Mouse (Mus musculus): Measurements from ENCODE around the gene Pitpnm3.

Pitpnm3 gene

DNA sequence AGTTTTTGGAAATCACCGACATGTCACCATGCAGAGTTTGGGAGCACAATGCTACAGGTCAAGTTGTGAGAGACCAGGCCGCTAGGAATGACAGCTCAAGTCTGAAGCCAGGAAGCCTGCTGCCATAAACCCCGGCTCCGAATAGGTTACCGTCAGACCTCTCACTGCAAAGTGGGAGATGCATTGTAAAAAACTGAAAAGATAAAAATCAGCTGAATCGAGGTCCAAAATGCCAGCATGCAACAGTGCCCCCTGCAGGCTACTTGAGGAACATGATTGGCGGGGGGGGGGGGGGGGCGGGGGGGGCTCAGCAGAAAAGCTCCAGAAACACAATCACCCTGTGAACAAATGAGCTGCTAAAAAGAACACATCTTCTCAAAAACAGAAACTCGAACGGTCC, 112.0 kb downstream of the Pitpnm3 start:
- in situ Hi-C loops (cut with MseI, MboI) = loop anchor here in 1 of 2 experiments (5.0 kb wide), 1 partner anchor 36 kb away; no protein-coding TSS in a partner anchor

DNA sequence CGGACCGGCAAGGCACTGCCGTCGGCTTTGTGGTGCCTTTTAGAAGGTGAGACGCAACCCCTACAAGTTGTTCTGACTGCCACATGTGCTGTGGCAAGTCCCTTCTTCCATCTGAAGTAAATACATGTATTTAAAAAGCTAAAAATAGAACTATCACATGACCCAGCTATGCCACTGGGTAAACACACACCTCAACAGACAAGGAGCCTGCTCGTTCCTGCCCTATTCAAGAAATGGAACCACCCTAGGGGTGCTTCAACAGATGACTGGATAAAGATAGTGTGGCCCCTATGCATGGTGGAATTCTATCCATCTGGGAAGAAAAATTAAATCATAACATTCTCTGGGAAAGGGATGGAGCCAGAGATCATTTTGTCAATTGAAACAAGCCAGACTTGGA, 112.8 kb downstream of the Pitpnm3 start:
- in situ Hi-C loops (cut with MseI, MboI) = loop anchor here in 1 of 2 experiments (5.0 kb wide), 1 partner anchor 36 kb away; no protein-coding TSS in a partner anchor

DNA sequence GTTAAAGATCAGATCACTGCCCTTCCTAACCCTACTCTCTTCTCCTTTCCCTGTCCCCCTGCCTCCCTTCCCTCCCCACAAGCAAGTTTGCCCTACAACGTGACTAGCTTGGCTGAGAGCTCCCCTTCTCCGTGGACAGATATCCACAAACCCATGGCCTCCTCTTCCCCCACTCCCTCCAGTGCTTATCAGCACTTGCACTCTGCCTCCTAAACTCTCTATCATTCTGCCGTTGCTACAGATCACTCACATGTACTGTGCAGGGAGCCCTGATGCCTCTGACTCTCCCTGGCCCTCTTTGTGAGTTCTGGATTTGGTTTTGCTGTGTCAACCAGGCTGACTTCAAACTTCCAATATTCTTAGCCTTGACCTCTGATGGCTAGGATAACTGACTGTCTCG, 114.6 kb downstream of the Pitpnm3 start:
- in situ Hi-C loops (cut with MseI, MboI) = loop anchor here in 1 of 2 experiments (5.0 kb wide), 1 partner anchor 34 kb away; no protein-coding TSS in a partner anchor

DNA sequence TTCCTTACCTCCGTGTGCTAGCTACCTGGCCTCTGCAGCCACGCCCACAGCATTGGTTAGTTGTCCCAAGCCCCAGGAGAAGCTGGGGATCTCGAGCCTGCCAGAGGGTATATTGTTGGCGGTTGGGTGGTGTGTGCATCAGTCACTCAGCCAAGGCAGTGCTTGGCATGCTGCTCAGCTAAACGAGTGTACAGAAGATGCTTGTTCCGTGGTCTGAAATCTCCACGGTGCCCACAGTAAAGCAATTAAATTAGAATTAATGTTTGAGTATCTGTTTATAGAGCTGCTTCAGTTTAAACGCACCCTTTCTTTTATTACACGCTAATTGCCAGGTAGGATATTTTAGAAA, 118.4 kb downstream of the Pitpnm3 start:
- in situ Hi-C loops (cut with MseI, MboI) = no loop called here

DNA sequence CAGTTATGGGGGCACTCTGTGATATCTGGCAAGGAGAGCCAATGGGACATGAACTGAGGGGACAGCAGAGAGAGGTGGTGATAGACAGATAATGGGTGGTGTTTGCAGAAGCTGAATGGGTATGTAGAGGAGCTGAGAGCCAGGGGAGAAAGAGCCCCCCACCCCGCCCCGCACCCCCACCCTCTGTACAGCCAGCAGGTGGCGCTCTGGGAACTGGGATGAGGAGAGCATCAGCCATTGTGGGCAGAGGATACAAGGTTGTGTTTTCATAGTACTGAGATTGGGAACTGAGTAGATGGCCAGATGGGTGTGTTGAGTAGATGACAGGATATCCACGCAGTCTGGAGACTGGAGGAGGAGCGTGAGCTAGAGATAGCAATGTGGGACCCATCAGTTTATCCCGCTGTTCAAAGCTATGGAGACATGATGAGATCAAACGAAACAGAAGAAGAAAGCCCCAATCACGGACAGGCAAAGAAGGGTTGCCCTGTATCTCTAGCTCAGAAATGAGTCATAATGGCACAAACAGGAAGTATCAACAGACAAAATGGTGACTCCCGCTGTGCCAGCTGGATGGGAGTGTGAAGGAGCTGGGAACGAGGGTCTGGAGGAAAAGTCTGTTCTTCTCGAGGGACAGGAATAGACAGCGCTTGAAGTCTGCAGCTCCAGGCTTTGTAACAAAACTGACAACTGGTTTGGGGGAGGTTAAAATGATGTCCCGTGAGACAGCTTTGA, 118.9 kb downstream of the Pitpnm3 start:
- in situ Hi-C loops (cut with MseI, MboI) = no loop called here

DNA sequence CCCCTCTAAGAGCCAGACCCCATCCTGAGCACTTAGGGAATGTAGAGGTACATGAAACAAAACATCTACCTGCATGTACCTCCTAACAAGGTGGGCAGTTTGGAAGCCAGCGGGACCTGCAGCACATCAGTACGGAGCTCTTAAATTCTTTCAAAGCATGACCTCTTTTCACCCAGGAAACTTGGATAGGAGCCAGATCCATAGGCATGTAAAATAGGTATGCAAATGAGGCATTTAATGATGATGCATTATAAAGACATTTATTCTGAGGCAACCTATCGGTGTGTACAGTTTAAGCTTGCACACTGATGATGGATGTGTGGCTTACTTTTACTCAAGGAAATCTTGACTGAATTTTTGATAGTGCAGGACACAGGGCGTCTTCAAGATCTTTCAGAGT, 120.9 kb downstream of the Pitpnm3 start:
- in situ Hi-C loops (cut with MseI, MboI) = no loop called here

DNA sequence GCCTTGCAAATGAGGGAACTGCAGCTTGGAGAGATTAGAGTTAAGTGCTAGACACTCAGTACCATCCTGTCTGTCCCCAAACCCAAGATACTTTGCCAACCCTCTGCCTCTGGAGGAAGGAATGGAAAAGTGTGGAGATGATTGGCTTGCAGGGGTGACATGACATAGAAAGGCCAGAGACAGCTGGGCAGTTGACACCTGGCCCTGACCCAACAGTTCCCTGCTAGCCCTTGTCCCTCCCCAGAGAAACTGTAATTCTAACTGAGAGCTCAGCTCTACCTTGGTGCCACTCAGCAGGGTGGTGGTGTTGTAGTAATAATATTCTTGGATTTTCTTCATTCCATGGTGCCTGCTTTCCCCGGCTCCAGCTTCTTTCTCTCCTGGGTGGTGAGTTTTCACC, 123.6 kb downstream of the Pitpnm3 start:
- in situ Hi-C loops (cut with MseI, MboI) = no loop called here

DNA sequence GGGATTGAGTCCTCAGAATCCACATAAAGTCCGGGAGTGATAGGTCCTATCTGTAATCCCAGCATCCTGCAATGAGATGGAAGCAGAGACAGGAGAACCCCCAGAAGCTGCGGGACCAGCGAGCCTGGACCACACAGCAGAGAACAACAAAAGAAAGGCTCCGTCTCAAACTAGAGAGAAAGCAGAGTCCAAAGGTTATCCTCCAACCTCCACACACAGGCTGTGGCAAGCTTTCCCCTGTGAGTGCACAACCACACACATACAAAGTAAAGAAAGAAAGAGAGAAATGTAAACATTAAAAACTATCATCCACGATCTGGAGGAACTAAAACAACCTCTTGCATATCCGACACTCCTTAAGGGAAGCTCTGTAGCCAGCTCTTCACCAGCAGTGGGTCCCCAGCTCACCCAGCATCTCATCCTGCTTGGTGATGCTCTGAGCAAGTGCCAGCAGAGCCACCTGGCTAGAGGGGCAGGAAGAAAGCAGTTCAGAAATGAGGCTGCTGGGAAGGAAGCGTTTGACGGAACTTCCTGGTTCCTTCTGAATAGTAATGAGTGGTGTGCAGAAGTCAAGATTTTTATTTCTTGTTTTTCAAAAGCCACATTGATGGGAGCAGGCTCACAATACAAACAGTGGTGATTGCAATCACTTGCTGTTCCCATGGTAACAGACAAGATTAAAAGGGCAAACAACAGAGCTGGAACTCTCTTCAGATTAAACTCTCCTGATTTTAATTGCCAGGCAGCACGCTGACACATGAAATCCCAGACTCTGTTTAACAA, 124.4 kb downstream of the Pitpnm3 start:
- in situ Hi-C loops (cut with MseI, MboI) = no loop called here

DNA sequence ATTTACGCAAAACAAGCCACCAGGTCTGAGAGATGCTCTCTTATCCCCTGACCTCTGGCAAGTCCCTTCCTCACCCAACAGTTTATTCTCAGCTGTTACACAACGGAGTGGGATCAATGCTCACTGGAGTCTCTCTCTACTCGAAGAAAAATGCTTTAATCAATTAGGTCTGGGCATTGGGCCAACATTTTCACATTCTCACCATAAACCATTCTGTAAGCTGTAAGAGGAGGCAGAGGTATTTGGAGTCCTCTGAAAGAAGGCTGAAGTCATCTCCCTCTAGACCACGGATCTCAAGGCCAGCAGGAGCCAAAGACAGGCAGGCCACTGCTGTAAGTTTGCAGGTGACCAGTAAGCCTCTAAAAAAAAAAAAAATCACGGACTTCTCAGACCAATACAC, 125.2 kb downstream of the Pitpnm3 start:
- in situ Hi-C loops (cut with MseI, MboI) = no loop called here

DNA sequence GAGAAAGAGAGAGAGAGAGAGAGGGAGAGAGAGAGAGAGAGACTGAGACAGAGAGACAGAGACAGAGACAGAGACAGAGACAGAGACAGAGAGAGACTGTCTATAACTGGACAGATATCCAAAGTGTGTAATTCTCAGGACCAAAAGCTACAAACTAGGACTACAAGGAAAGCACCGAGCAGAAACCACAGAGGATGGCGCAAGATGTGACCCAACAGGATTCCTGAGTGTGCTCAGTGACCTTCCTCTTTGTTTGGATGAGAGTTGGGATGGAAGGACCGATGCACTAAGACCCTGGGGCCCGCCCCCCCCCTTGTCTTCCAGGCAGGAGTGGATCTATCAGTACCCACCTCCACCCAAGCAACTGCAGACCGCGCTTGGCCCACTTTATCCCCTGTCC, 130.0 kb downstream of the Pitpnm3 start:
- in situ Hi-C loops (cut with MseI, MboI) = no loop called here

DNA sequence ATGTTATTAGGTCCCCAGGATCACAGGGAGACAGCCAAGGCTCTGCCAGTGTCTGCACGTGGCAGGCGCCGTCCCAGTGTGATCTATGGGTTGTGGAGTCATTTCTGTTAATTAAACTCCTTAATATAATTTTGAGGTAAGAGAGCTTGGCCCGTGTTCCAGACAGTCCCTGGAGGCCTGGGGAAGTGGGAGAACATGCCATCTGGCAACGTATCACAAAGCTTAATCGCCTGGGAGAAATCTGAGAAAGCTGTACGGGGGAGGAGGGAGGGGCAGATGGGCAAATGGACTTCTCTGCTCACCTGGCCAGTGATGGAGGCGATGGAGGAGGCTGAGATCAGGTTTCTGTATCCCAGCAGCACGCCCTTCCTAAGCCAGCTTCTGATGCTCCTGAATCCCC, 132.4 kb downstream of the Pitpnm3 start:
- in situ Hi-C loops (cut with MseI, MboI) = no loop called here

DNA sequence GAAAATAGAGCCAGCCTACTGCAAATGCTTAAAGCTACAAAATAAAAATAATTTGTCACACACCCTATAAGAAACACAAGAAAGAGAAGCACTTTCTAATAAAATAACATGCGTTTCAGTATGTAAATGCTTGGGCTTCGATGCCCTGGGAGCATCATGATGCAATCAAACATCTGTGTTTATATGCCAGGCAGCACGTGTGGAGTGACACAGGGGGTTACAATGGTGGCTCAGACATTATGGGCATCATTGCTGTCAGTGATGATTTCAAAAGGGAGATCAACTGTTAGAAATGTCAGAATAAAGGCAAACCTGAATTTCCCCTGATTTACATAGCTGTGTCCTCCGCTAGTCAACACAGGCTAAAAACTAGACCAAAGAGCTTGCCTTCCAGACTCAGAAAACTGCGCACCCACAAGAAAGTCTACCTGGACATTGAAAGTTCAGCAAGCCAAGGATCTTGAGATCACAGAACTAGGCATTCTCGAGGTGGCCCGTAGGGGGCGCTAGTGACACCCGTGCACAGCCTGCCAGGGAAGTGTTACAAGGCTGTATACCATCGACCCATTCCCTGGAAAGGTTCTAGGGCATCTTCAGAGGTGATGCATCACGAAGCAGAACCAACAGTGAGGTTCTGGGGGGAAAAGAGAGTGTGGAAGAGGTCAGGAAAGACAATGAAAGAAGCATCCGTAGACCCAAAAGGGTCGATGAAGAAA, 133.3 kb downstream of the Pitpnm3 start:
- in situ Hi-C loops (cut with MseI, MboI) = no loop called here

DNA sequence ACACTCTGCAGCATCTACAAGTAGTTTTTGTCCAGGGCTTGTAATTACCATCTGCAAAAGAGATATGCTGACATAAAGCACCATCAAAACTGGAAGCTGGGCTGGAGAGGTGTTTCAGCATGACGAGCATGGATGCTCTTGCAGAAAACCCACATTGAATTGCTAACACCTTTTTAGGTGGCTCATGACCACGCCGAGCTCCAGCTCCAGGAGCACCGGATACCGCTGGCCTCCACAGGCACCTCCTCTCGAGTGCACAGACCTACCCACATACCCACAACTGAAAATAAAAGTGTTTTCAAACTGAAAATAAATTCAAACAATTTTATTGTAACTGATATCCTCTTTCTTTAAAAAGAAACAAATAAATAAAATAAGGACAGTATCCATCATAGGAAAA, 135.4 kb downstream of the Pitpnm3 start:
- in situ Hi-C loops (cut with MseI, MboI) = no loop called here

Measured in mouse trophoblast stem cell (cell line).